Mouse (Mus musculus): ENCODE measurements at regions not wholly inside any gene's neighbourhood (a gene's known extent, or its start where the extent isn't known, plus 50 kb on each side); places are given as distances from the start of the nearest gene placed in this dataset.

GRCm38 (mm10) chr10:39219366-39219765 lies 55.8 kb upstream of the Ccn6 start:
- no peak for DNase-seq (ENCODE audit: low read depth, low spot score)

- DNase-seq (ENCODE audit: low read depth, low spot score): no peak
These were observed 54.6 kb upstream of the Ccn6 start for GRCm38 (mm10) chr10:39218151-39218550.

DNA sequence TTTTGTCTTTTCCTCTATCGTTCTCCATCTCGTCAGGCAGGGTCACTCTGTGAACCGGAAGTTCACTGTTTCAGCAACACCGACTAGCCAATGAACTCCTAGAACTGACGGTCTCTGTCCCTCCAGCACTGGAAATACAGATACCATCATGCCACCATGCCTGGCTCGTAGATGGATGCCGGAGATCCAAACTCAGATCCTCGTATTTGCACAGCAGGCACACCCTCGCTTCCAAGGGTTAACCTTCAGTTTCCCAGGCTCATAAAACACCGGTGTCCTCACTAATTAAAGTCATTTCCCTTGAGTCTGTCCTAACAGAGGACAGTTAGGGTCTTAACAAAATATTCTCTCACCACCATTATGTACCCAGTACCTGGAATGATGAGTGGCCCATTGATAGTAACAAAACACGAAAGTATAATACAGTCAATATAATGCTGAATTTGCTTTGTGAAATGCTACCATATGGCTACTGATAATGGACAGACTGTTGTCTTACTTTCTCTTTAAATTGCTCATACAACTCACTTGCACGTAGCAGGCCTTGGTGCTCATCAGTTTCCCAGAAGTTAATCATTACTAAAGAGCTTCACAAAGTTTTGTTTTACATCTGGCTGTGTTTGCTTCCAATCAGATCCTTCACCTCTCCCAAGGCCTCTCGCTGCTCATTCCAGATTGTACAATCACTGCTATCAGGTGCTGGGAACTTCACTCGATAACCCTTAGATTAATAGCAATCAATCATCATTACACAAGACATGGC lies 52.7 kb upstream of the Ccn6 start:
- DNase-seq (ENCODE audit: low read depth, low spot score): no peak

GRCm38 (mm10) chr10:39214563-39214962 lies 51.0 kb upstream of the Ccn6 start:
- no peak for DNase-seq (ENCODE audit: low read depth, low spot score)

Measured in WW6 (cell line).